Mouse (Mus musculus) lung, adult 2 months (tissue): ENCODE measurements around the gene Dusp23.

ENCODE experiments used
- CTCF ChIP-seq: fragments of 200-500 bp; IDR thresholded peaks from 2 replicates; pipeline ENCODE4 v1.5.1; 2011; ENCODE audit warnings: mild to moderate bottlenecking, low read length, control low read depth; ENCODE audit not compliant: insufficient read depth
- POLR2A ChIP-seq: fragments of 200-500 bp; IDR thresholded peaks from 2 replicates; pipeline ENCODE4 v1.6.1; 2011; ENCODE audit warnings: low read depth, mild to moderate bottlenecking, control low read depth, low read length, borderline replicate concordance; ENCODE audit errors: extremely low read depth

DNA sequence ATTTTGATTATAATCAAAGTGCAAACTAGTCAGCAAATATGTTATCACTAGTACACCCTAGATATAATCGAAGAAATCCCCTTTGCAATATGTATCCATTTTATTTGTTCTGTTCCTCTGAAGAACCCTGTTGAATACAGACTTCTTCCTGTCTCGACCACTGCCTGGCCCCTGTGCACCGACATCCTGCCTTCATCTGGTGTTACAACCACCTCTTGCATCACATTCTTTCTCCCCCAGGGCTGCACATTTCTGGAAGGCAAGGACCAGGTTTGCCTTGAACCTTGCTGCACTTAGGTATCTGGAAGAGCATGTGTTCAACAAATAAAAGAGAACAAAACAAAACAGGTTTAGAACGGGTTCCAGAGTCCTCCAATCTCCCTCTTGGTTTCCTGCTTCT lies 17.4 kb downstream of the Dusp23 start:
- TF ChIP-seq CTCF (no peak), POLR2A (no peak)
